Mouse (Mus musculus): ENCODE results near the gene Nfia. TPM values are rescaled to one million over a fixed set of nuclear protein-coding genes. Genes with fewer than 3 reads are reported as not detected.

The Nfia gene
- polyA plus RNA-seq, 1 experiment, result 8.1 TPM

DNA sequence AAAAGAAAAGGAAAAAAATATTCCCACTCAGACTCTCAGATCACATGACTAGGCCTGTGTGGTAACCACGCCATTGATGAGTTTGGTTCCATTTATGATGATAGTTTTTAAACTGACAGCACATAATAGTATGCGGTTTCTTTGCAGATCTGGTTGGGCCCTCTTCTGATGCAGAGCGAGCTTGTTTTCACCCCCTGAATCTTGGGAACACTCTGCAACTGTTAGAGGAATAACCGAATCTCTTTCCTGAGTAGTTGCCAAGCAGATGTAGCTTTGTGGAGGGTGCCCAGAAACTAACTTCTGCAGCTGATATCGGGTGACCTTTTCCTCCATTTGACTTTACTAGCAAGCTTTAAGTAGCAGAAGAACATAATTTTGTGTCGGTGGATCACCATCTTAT is 51.0 kb downstream of the Nfia start:
- Histone ChIP-seq H3K27me3 (ENCODE audit: control insufficient read depth, insufficient read depth, low read length) (no peaks in the 10 kb centered on the region), H3K27ac (ENCODE audit: control insufficient read depth, insufficient read depth, low read depth, low read length) (no peak overlapping the region), H3K4me1 (ENCODE audit: control insufficient read depth, insufficient read depth, low read length) (no peaks in the 10 kb centered on the region), H3K36me3 (ENCODE audit: control insufficient read depth, insufficient read depth, low read length) (no peaks in the 10 kb centered on the region), H3K4me3 (ENCODE audit: control insufficient read depth, low read depth, low read length) (no peak overlapping the region)
- TF ChIP-seq POLR2A (IDR thresholded peaks at IDR 0.05; ENCODE audit: control insufficient read depth, low read depth, low read length), result no peak
- TF ChIP-seq CTCF (IDR thresholded peaks at IDR 0.05; ENCODE audit: control insufficient read depth, insufficient read depth, insufficient replicate concordance, low read depth, low read length), result no peak

DNA sequence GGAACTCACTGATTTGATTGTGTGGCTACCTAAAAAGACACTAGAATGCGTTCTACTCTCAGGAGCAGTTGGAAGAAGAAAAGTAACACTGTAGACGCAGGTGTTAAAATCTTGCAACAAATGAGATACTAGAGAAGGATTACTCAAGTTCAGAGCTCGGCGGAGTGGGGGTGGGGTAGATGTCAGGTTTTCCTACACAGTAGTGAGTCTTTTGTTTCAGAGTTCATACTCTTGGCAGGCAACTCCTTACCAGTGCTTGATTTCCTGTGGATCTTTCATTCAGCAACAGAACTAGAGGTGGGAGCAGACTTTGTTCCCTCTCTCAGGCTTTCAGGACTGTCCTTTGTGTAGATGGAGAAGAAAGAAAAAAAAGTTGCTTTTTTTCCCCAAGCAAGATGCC is 51.9 kb downstream of the Nfia start:
- H3K4me1 ChIP-seq (ENCODE audit: control insufficient read depth, insufficient read depth, low read length), result 0 out of 2 replicates have a peak, but pooled peaks cover under 1% of the 10 kb centered on the region
- H3K27me3 ChIP-seq (ENCODE audit: control insufficient read depth, insufficient read depth, low read length), result no peaks in the 10 kb centered on the region

DNA sequence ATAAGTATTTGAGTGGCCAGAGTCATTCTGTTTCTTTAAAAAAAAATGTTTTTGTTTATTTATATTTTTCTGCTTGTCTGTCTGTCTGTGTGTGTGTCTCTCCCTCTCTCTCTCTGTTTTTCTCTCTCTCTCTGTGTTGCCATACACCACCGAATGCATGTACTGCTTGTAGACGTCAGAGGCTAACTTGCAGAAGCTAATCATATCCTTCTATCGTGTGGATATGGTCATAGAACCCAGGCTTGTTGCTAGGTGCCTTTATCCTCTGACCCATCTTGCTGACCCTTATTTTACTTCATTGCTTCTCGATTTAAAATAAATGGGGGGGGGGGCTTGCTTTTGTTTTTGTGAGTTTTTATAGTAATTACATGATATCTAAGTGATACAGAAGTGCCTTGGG is 52.9 kb downstream of the Nfia start:
- no peak overlapping the region for H3K4me3 ChIP-seq (ENCODE audit: control insufficient read depth, low read depth, low read length)
- TF ChIP-seq POLR2A (IDR thresholded peaks at IDR 0.05; ENCODE audit: control insufficient read depth, low read depth, low read length) (no peak), CTCF (IDR thresholded peaks at IDR 0.05; ENCODE audit: control insufficient read depth, insufficient read depth, insufficient replicate concordance, low read depth, low read length) (no peak)
- no peaks in the 10 kb centered on the region for H3K27me3 ChIP-seq (ENCODE audit: control insufficient read depth, insufficient read depth, low read length)
- H3K4me1 ChIP-seq (ENCODE audit: control insufficient read depth, insufficient read depth, low read length), result peaks cover 4% of the 10 kb centered on the region
- no peaks in the 10 kb centered on the region for H3K36me3 ChIP-seq (ENCODE audit: control insufficient read depth, insufficient read depth, low read length)
- H3K27ac ChIP-seq (ENCODE audit: control insufficient read depth, insufficient read depth, low read depth, low read length), result no peak overlapping the region

More for the DNA sequence above, 51.9 kb downstream of the Nfia start:
- Histone ChIP-seq H3K36me3 (ENCODE audit: control insufficient read depth, insufficient read depth, low read length) (no peaks in the 10 kb centered on the region), H3K27ac (ENCODE audit: control insufficient read depth, insufficient read depth, low read depth, low read length) (no peak overlapping the region), H3K4me3 (ENCODE audit: control insufficient read depth, low read depth, low read length) (no peak overlapping the region)
- no peak for TF ChIP-seq CTCF (IDR thresholded peaks at IDR 0.05; ENCODE audit: control insufficient read depth, insufficient read depth, insufficient replicate concordance, low read depth, low read length)
- no peak for TF ChIP-seq POLR2A (IDR thresholded peaks at IDR 0.05; ENCODE audit: control insufficient read depth, low read depth, low read length)

DNA sequence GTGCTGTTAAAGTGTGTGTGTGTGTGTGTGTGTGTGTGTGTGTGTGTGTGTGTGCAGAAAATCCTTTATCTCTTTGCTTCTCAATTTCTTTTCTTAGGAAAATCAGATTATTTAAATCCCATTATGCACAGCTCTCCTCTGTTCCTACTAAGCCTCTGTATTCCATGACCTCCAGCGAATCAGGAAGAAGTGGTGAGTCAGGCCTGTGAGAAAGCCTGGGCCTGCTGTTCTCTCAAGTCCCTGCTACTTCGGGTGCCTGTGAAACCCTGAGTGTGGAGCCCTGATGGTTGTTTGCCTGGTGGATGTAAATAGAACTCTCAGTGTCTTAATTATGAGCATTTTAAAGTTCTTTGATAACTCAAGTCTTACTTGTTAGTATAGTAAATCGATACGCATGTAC is 53.3 kb downstream of the Nfia start:
- Histone ChIP-seq H3K4me3 (ENCODE audit: control insufficient read depth, low read depth, low read length) (no peak overlapping the region), H3K27ac (ENCODE audit: control insufficient read depth, insufficient read depth, low read depth, low read length) (no peak overlapping the region), H3K27me3 (ENCODE audit: control insufficient read depth, insufficient read depth, low read length) (no peaks in the 10 kb centered on the region), H3K36me3 (ENCODE audit: control insufficient read depth, insufficient read depth, low read length) (no peaks in the 10 kb centered on the region), H3K4me1 (ENCODE audit: control insufficient read depth, insufficient read depth, low read length) (peaks cover 4% of the 10 kb centered on the region)
- TF ChIP-seq CTCF (IDR thresholded peaks at IDR 0.05; ENCODE audit: control insufficient read depth, insufficient read depth, insufficient replicate concordance, low read depth, low read length) (no peak), POLR2A (IDR thresholded peaks at IDR 0.05; ENCODE audit: control insufficient read depth, low read depth, low read length) (no peak)

DNA sequence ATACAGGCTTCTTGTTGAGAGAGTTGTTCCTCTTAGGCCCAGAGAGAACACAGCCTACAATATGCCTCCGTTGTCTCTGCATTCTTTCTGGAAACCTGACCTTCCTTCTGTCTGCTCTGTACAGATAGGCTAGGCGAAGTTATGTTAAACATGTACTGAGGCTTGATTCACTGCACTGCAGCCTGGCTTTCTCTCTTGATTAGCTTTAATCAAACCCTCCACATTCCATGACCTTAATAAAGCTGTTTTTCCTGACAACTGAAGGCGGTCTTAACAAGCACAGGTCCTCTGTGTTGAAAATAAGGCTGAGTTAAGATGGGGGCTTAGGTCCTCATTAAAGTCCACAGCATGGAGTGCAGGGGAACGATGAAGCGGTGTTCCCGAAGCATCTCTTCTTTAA is 54.6 kb downstream of the Nfia start:
- Histone ChIP-seq H3K4me3 (ENCODE audit: control insufficient read depth, low read depth, low read length) (no peak overlapping the region), H3K4me1 (ENCODE audit: control insufficient read depth, insufficient read depth, low read length) (peaks cover 8% of the 10 kb centered on the region), H3K27me3 (ENCODE audit: control insufficient read depth, insufficient read depth, low read length) (no peaks in the 10 kb centered on the region), H3K36me3 (ENCODE audit: control insufficient read depth, insufficient read depth, low read length) (no peaks in the 10 kb centered on the region), H3K27ac (ENCODE audit: control insufficient read depth, insufficient read depth, low read depth, low read length) (no peak overlapping the region)
- TF ChIP-seq POLR2A (IDR thresholded peaks at IDR 0.05; ENCODE audit: control insufficient read depth, low read depth, low read length) (no peak), CTCF (IDR thresholded peaks at IDR 0.05; ENCODE audit: control insufficient read depth, insufficient read depth, insufficient replicate concordance, low read depth, low read length) (no peak)

DNA sequence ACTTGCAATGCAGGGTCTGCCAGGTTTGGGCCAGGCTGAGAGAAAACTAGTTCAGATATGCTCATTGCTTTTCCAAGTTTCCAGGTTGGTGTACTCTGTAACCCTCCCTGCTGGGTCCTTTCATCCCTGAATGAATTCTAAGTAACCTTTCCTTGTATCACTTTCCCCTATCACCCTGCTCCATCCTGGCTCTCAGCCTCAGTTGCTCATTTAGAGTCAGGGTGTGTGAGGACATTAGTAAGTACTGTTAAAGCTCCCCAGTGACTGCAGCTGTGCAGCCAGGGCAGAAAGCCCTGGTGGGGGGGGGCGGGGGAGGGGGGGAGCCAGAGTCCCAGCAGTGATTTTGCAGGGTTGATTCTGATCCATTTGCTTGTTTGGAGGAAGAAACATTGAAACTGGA is 56.0 kb downstream of the Nfia start:
- Histone ChIP-seq H3K36me3 (ENCODE audit: control insufficient read depth, insufficient read depth, low read length) (no peaks in the 10 kb centered on the region), H3K27ac (ENCODE audit: control insufficient read depth, insufficient read depth, low read depth, low read length) (no peak overlapping the region), H3K4me3 (ENCODE audit: control insufficient read depth, low read depth, low read length) (no peak overlapping the region), H3K27me3 (ENCODE audit: control insufficient read depth, insufficient read depth, low read length) (no peaks in the 10 kb centered on the region), H3K4me1 (ENCODE audit: control insufficient read depth, insufficient read depth, low read length) (peaks cover 8% of the 10 kb centered on the region)
- no peak for TF ChIP-seq POLR2A (IDR thresholded peaks at IDR 0.05; ENCODE audit: control insufficient read depth, low read depth, low read length)
- no peak for TF ChIP-seq CTCF (IDR thresholded peaks at IDR 0.05; ENCODE audit: control insufficient read depth, insufficient read depth, insufficient replicate concordance, low read depth, low read length)

DNA sequence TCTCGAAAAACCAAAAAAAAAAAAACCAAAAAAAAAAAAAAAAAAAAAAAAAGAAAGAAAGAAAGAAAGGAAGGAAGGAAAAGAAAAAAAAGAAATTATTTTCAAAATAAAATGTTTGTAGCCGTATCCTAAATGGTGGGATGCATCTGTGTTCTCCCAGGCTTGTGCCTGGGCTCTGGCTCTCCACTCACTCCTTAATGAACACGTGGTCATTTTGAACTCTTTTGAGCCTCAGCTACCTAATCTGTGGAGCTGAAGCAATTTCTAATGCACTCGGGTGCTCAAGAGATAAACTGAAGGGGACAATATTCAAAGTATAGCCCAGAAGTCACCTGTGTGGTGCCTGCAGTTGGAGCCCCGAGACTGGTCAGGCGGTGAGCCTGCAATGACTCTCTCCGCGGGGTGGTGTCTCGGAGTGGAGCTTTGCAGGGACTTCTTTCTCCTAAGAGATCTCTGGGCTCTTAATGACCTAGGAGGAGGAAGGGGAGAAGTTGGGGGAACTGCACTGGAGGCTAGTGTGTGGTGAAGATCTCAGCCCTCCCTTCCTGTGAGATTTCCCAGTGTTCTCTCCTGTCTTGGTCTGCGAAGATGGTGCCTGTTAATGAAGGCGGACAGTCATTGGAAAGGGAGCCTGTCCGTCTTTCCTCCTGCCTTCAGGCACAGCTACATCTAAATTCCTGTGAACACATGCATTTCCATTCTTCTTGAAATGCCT is 57.0 kb downstream of the Nfia start:
- Histone ChIP-seq H3K27me3 (ENCODE audit: control insufficient read depth, insufficient read depth, low read length) (no peaks in the 10 kb centered on the region), H3K4me1 (ENCODE audit: control insufficient read depth, insufficient read depth, low read length) (peaks cover 8% of the 10 kb centered on the region), H3K36me3 (ENCODE audit: control insufficient read depth, insufficient read depth, low read length) (no peaks in the 10 kb centered on the region), H3K27ac (ENCODE audit: control insufficient read depth, insufficient read depth, low read depth, low read length) (no peak overlapping the region), H3K4me3 (ENCODE audit: control insufficient read depth, low read depth, low read length) (no peak overlapping the region)
- no peak for TF ChIP-seq POLR2A (IDR thresholded peaks at IDR 0.05; ENCODE audit: control insufficient read depth, low read depth, low read length)
- TF ChIP-seq CTCF (IDR thresholded peaks at IDR 0.05; ENCODE audit: control insufficient read depth, insufficient read depth, insufficient replicate concordance, low read depth, low read length), result no peak
